Mouse (Mus musculus): ENCODE measurements around the gene Acaa1a.

DNA sequence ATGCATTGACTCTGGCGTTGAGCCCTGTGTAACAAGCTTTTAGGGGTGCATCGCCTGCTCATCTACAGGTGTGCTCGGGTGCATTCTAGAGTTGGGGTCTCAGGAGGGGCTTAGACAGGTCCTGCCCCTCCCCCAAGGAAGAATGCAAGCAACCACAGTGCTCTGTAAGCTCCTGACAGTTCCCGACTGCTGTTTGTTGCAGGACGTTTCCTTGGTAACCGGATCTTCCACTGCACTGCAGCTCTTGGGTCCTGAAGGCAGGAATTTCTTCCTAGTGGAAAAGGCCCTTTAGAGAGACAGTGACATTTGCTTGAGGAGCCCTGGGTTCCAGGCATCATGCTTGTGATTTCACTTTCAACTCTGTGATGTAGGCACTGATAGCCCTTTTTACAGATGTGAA lies 43.1 kb downstream of the Acaa1a start:
- TF ChIP-seq POLR2A (IDR thresholded peaks at IDR 0.05; ENCODE audit: control insufficient read depth, low read depth, low read length): no peak
- no peak for TF ChIP-seq CTCF (IDR thresholded peaks at IDR 0.05; ENCODE audit: control insufficient read depth, insufficient read depth, insufficient replicate concordance, low read depth, low read length)
